Mouse (Mus musculus) liver, postnatal 0 days (tissue): Measurements from ENCODE around the gene Chka. TPM values are rescaled to one million over a fixed set of nuclear protein-coding genes. Genes with fewer than 3 reads are reported as not detected.
A peak's percentile ranks its signal among the peaks of the same experiment; 100 is the strongest.

Experiments
- ATAC-seq: fragments of 200-750 bp; cut with Nextera tagmentation; 2 replicates; pipeline ENCODE4 v1.8.0; 2017; ENCODE audit warnings: mild to moderate bottlenecking, moderate library complexity
- DNase-seq: peaks from one replicate; pipeline ENCODE4 v3.0.0-alpha.2; 2016
- H3K27ac ChIP-seq: fragments of 300-500 bp; sonication (generic); 2 replicates; pipeline ENCODE4 v1.5.1; 2014; ENCODE audit warnings: antibody characterized with exemption, moderate library complexity, mild to moderate bottlenecking, low read depth
- H3K27me3 ChIP-seq: fragments of 300-500 bp; sonication (generic); 2 replicates; pipeline ENCODE4 v1.6.1; 2014; ENCODE audit warnings: low read length, control low read depth, mixed read lengths; ENCODE audit not compliant: insufficient read depth
- H3K36me3 ChIP-seq: fragments of 300-500 bp; sonication (generic); replicated peaks from 2 replicates; pipeline ENCODE4 v1.6.1; 2014; ENCODE audit warnings: mild to moderate bottlenecking, control low read depth, low read length, moderate library complexity, mixed read lengths; ENCODE audit not compliant: insufficient read depth
- H3K4me1 ChIP-seq: fragments of 300-500 bp; sonication (generic); 2 replicates; pipeline ENCODE4 v1.6.1; 2014; ENCODE audit warnings: antibody characterized with exemption, mild to moderate bottlenecking, control low read depth; ENCODE audit not compliant: insufficient read depth
- H3K4me2 ChIP-seq: fragments of 300-500 bp; sonication (generic); 2 replicates; pipeline ENCODE4 v1.6.1; 2014; ENCODE audit warnings: low read depth, mild to moderate bottlenecking, low read length, moderate library complexity, mixed read lengths
- H3K4me3 ChIP-seq: fragments of 300-500 bp; sonication (generic); 2 replicates; pipeline ENCODE4 v1.5.1; 2014; ENCODE audit warnings: low read depth, low read length
- H3K9ac ChIP-seq: fragments of 300-500 bp; sonication (generic); replicated peaks from 2 replicates; pipeline ENCODE4 v1.6.1; 2014; ENCODE audit warnings: mild to moderate bottlenecking, moderate library complexity
- H3K9me3 ChIP-seq: fragments of 300-500 bp; sonication (generic); 2 replicates; pipeline ENCODE4 v1.6.1; 2016; ENCODE audit warnings: mild to moderate bottlenecking, control low read depth, low read length, mixed read lengths
- CTCF ChIP-seq: sonication (generic); IDR thresholded peaks from 2 replicates; pipeline ENCODE4 v1.5.1; 2016; ENCODE audit warnings: antibody characterized with exemption, low read depth
- EP300 ChIP-seq: IDR thresholded peaks from 2 replicates; pipeline ENCODE4 v1.6.1; 2016; ENCODE audit warnings: antibody characterized with exemption, low read depth, mild to moderate bottlenecking
- WGBS: fragments of 180-500 bp; shearing (Covaris S2); extraction: QIAGEN DNeasy Blood & Tissue Kit; methylation state at CpG from one replicate; pipeline ENCODE4 v1.1.7; 2014; ENCODE audit not compliant: insufficient replicate concordance; 5-methylcytosine and 5-hydroxymethylcytosine counted together
- polyA plus RNA-seq: library from polyadenylated mRNA; unstranded; fragments of >200 nt; fragmentation: Nextera tagmentation; extraction: Ambion mirVana; gene quantifications from 2 replicates; pipeline ENCODE4 v1.2.1, GENCODE M21; 2015

Gene Chka
- polyA plus RNA-seq, 1 experiment from 2014 or later = 24.8 TPM

- ATAC-seq = no peak
- TF ChIP-seq EP300 (no peak), CTCF (no peak)
- 68% methylated on average over 4 of the region's 4 CpGs for WGBS
- Histone ChIP-seq H3K4me1 (peaks cover 6% of the 10 kb centered on the region), H3K27ac (0 out of 2 replicates have a peak overlapping the region, but pooled peaks have one; percentile 29), H3K4me2 (no peak overlapping the region), H3K9me3 (no peaks in the 10 kb centered on the region), H3K4me3 (no peak overlapping the region), H3K9ac (no peak overlapping the region), H3K27me3 (no peaks in the 10 kb centered on the region), H3K36me3 (peaks cover 91% of the 10 kb centered on the region)
- no peak for DNase-seq
These were observed 42.1 kb downstream of the Chka start for GRCm38 (mm10) chr19:3893545-3894116.

GRCm38 (mm10) chr19:3894294-3894693 is 42.7 kb downstream of the Chka start:
- no peaks in the 10 kb centered on the region for H3K27me3 ChIP-seq
- H3K36me3 ChIP-seq = peaks cover 88% of the 10 kb centered on the region
- H3K27ac ChIP-seq = peak overlapping the region; percentile 34; the same call in 1 of the 2 replicates
- no peak overlapping the region for H3K4me2 ChIP-seq
- ATAC-seq (no peak), DNase-seq (no peak)
- 84% methylated on average over 2 of the region's 2 CpGs for WGBS
- no peak overlapping the region for H3K9ac ChIP-seq
- TF ChIP-seq CTCF (no peak), EP300 (no peak)
- H3K4me3 ChIP-seq = no peak overlapping the region
- H3K4me1 ChIP-seq = peaks cover 6% of the 10 kb centered on the region
- H3K9me3 ChIP-seq = no peaks in the 10 kb centered on the region

DNA sequence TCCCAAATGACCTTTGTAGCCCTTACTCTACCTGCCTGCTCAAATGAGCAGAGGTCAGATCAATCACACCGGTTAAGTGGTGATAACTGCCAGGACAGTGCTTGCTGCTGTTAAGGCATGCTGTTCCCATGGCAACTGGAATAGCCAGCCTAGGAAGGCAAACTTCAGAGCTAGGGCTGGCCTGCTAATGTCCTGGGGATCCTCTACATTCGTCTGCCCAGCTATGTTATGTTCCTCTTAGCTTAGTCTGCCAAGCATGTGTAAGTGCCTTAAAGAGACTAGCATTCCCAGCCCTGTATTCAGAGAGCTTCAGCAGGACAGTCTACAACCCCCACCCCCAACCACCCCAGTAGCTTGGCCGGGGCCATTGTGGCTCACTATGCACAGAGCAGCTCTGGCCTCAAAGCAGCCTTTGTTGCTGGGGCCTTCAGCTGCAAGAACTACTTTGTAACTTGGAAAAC is 43.6 kb downstream of the Chka start:
- Histone ChIP-seq H3K4me2 (no peak overlapping the region), H3K9me3 (no peaks in the 10 kb centered on the region), H3K36me3 (peaks cover 85% of the 10 kb centered on the region), H3K27ac (no peak overlapping the region), H3K9ac (no peak overlapping the region), H3K27me3 (no peaks in the 10 kb centered on the region), H3K4me3 (no peak overlapping the region), H3K4me1 (peaks cover 6% of the 10 kb centered on the region)
- ATAC-seq = peak; percentile 79
- WGBS = 50% methylated on average over 3 of the region's 3 CpGs
- TF ChIP-seq EP300 = no peak
- TF ChIP-seq CTCF = no peak
- DNase-seq = no peak

DNA sequence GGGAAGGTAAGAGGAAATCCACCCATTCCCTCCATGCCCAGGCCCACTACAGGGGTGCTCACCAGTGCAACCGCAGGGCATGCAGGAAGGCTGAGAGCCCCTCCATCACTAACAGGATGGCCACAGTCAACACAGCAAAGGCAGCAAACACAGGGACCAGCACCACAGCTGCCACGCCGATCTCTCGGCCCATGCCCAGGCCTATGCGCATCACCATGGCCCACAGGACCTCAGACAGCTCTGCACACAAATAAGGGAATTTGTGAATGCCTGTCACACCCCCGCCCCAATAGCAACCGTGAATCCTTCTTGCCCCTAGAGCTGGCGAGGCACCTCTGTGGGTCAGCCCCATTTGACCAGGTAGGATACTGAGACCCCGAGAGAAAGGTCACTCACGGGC is 44.6 kb downstream of the Chka start:
- 86% methylated on average over 10 of the region's 10 CpGs for whole genome bisulfite sequencing
- H3K4me2 ChIP-seq = no peak overlapping the region
- H3K27ac ChIP-seq = no peak overlapping the region
- H3K27me3 ChIP-seq = no peaks in the 10 kb centered on the region
- no peak for TF ChIP-seq CTCF
- no peak for TF ChIP-seq EP300
- no peak overlapping the region for H3K9ac ChIP-seq
- no peak overlapping the region for H3K4me3 ChIP-seq
- no peaks in the 10 kb centered on the region for H3K9me3 ChIP-seq
- DNase-seq (no peak), ATAC-seq (no peak)
- peaks cover 79% of the 10 kb centered on the region for H3K36me3 ChIP-seq
- H3K4me1 ChIP-seq = peaks cover 6% of the 10 kb centered on the region

DNA sequence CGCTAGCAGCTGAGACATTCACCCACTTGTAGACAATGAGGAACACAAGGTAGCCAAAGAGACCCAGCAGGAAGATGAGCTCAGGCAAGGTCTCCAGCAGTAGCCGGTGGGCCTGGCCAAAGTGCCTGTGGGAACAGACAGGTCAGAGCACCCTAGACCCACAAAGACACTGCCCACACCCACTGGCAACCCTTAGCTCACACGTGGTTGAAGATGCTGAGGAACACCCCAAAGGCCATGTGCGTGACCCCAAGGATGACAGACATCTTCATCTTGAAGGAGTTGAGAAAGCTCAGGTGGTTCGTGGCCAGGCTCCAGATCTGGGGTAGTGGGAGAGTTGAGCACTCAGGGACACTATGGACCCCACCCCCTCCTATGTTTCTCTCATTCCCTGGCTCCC is 46.0 kb downstream of the Chka start:
- Histone ChIP-seq H3K36me3 (peaks cover 80% of the 10 kb centered on the region), H3K4me3 (no peak overlapping the region), H3K4me2 (no peak overlapping the region), H3K9ac (no peak overlapping the region), H3K27me3 (no peaks in the 10 kb centered on the region), H3K27ac (no peak overlapping the region), H3K4me1 (peaks cover 6% of the 10 kb centered on the region), H3K9me3 (no peaks in the 10 kb centered on the region)
- 82% methylated on average over 5 of the region's 5 CpGs for WGBS
- DNase-seq (no peak), ATAC-seq (no peak)
- TF ChIP-seq EP300 (no peak), CTCF (no peak)

- H3K9ac ChIP-seq = no peak overlapping the region
- 77% methylated on average over 7 of the region's 7 CpGs for WGBS
- no peak for DNase-seq
- H3K36me3 ChIP-seq = peaks cover 80% of the 10 kb centered on the region
- no peaks in the 10 kb centered on the region for H3K27me3 ChIP-seq
- H3K4me2 ChIP-seq = no peak overlapping the region
- no peaks in the 10 kb centered on the region for H3K9me3 ChIP-seq
- ATAC-seq = no peak
- TF ChIP-seq EP300 (no peak), CTCF (no peak)
- H3K4me3 ChIP-seq = no peak overlapping the region
- peaks cover 4% of the 10 kb centered on the region for H3K4me1 ChIP-seq
- no peak overlapping the region for H3K27ac ChIP-seq
These were observed 47.4 kb downstream of the Chka start for GRCm38 (mm10) chr19:3898952-3899351.

DNA sequence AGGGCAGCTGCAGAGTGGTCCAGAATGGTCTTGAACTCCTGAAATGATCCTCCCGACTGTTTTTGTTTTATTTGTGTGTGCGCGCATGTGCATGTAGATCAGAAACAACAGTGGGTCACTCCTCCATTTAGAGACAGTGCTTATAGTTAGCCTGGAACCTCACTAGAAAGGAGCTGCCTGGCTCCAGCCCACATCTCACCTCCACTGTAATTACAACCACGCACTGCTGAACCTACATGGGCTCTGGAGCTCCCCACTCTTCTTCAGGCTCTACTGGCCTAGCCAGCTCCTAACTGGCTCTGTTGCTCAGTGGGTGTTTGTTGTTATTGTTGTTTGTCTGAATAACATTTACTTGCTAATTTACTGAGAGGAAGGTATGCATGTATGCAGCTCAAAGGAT is 48.0 kb downstream of the Chka start:
- peaks cover 76% of the 10 kb centered on the region for H3K36me3 ChIP-seq
- H3K27ac ChIP-seq = no peak overlapping the region
- TF ChIP-seq EP300 (no peak), CTCF (no peak)
- H3K27me3 ChIP-seq = no peaks in the 10 kb centered on the region
- H3K9me3 ChIP-seq = no peaks in the 10 kb centered on the region
- ATAC-seq = no peak
- DNase-seq = no peak
- no peak overlapping the region for H3K9ac ChIP-seq
- no peak overlapping the region for H3K4me3 ChIP-seq
- WGBS = 89% methylated on average over 4 of the region's 4 CpGs
- H3K4me2 ChIP-seq = no peak overlapping the region
- H3K4me1 ChIP-seq = peaks cover 7% of the 10 kb centered on the region
